Mouse (Mus musculus) erythroblast, embryonic 14.5 days (primary cell): ENCODE data around the gene Nbas. TPM values are rescaled to one million over a fixed set of nuclear protein-coding genes. Genes with fewer than 3 reads are reported as not detected.

Source experiments
- H3K27me3 ChIP-seq: 2 replicates; pipeline ENCODE4 v1.6.1; 2012; ENCODE audit warnings: inconsistent platforms; ENCODE audit not compliant: control insufficient read depth
- H3K36me3 ChIP-seq: 2 replicates; pipeline ENCODE4 v1.6.1; 2012; ENCODE audit warnings: mild to moderate bottlenecking, inconsistent platforms; ENCODE audit not compliant: control insufficient read depth
- H3K4me1 ChIP-seq: 2 replicates; pipeline ENCODE4 v1.6.1; 2012; ENCODE audit warnings: inconsistent platforms; ENCODE audit not compliant: control insufficient read depth
- H3K4me3 ChIP-seq: replicated peaks from 2 replicates; pipeline ENCODE3; 2012; ENCODE audit warnings: moderate library complexity, mild to moderate bottlenecking, inconsistent platforms
- H3K9me3 ChIP-seq: 2 replicates; pipeline ENCODE4 v1.6.1; 2012; ENCODE audit warnings: low read length, inconsistent platforms, mixed read lengths; ENCODE audit not compliant: control insufficient read depth
- GATA1 ChIP-seq: IDR thresholded peaks from 2 replicates; pipeline ENCODE4 v1.6.1; 2012; ENCODE audit warnings: low read length, inconsistent platforms, mixed read lengths
- TAL1 ChIP-seq: IDR thresholded peaks from 3 replicates; pipeline ENCODE4 v1.6.1; 2012; ENCODE audit warnings: low read length, inconsistent platforms, mixed read lengths
- polyA plus RNA-seq: library from polyadenylated mRNA; stranded (reverse); fragments of >175 nt; gene quantifications from 2 replicates; pipeline ENCODE4 v1.2.3, GENCODE M21; 2012

The Nbas gene
- polyA plus RNA-seq, 1 experiment, result 0.66 TPM

DNA sequence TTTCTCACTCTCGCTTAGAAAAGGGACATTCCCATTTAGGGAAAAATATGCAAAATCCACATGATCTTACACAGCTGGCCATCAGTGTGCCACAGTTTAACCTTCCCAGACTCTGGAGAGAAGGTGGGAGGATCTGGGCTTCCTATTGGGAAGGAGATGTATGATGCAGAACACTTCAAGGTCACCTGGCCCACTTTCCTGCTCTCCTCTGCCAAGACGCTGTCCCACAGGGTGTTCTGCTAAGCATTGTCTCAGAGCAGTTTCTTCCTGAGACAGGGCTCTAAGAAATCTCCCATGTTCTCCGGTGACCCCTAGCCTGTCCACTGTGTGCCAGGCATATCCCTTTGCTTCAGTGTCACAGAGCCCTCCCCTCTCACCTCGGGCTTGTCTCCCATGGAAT lies 318.7 kb downstream of the Nbas start:
- no peaks in the 10 kb centered on the region for H3K9me3 ChIP-seq
- no peaks in the 10 kb centered on the region; the same call in 1 of the 2 replicates for H3K36me3 ChIP-seq
- H3K27me3 ChIP-seq, result no peaks in the 10 kb centered on the region
- H3K4me3 ChIP-seq, result no peak overlapping the region
- no peaks in the 10 kb centered on the region for H3K4me1 ChIP-seq
- TF ChIP-seq TAL1, result no peak
- no peak for TF ChIP-seq GATA1

DNA sequence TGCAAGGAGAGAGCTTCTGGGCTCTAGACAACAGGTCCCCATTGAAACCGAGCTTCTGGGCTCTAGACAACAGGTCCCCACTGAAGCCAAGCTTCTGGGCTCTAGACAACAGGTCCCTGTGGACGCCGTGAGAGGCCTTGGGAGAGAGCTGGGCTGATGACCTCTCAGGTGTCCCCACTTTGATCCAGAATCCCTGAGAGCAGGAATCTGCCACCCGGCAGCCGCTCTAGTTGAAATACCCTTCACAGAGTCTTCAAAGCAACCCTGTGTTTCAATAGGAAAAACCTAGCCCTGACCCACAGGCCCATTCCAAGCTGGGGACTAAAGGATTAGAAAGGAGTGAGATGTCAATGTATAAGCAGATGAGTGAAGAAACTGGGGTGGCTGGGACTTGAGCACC lies 320.1 kb downstream of the Nbas start:
- no peaks in the 10 kb centered on the region for H3K27me3 ChIP-seq
- H3K36me3 ChIP-seq, result no peaks in the 10 kb centered on the region; the same call in 1 of the 2 replicates
- no peak for TF ChIP-seq TAL1
- TF ChIP-seq GATA1, result no peak
- H3K4me3 ChIP-seq, result no peak overlapping the region
- H3K4me1 ChIP-seq, result no peaks in the 10 kb centered on the region
- H3K9me3 ChIP-seq, result no peaks in the 10 kb centered on the region

DNA sequence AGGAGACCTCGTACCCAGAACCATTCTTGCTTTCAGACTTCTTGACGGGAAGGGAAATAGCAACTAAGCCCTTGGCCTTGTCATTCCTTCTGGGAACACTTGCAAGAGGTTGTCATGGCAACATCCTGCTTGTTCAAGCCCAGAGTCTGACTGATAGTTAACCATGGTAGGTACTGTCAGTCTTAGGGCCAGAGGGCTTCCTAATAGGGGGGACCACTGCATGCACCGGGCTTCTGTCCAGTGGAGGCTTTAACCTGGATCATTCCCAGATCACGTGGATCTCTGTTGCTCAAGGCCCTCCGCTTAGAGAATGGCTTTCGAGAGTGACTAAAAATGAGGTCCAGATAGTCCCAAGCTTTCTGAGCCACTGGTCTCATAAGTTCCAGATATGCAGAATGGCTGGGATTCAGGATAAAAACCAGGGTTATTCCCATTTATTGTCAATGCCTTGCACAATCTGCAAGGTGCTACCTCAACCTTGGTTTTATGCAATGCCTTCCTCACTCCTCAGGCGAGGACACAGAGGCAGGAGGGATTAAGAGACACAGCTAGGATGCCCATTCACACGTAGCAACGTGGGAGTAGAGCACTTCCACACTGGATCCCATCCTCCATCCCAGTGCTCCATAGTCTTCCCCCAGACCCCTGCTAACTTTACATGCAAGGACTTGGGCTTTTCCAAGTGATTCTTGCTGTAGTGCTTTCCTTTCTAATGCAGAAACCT lies 326.0 kb downstream of the Nbas start:
- no peak for TF ChIP-seq TAL1
- no peak for TF ChIP-seq GATA1
- no peaks in the 10 kb centered on the region for H3K9me3 ChIP-seq
- no peak overlapping the region for H3K4me3 ChIP-seq

DNA sequence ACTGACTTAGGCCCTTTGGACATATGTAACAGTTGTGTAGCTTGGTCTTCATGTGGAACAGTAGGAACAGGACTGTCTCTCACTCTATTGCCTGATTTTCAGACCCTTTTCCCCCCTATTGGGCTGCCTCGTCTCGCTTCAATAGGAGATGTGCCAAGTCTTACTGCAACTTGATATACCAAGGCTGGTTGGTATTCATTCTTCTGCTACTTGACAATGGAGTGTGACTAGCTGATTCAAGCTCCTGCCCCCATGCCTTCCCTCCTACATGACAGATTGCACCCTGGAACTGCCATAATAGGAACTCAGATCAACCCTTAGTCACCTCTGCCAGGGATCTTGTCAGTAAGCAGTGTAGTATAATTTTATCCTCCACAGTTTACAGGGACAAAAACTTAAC lies 328.1 kb downstream of the Nbas start:
- Histone ChIP-seq H3K4me1 (no peaks in the 10 kb centered on the region), H3K4me3 (no peak overlapping the region), H3K27me3 (no peaks in the 10 kb centered on the region), H3K9me3 (no peaks in the 10 kb centered on the region), H3K36me3 (no peaks in the 10 kb centered on the region)
- TF ChIP-seq GATA1, result no peak
- no peak for TF ChIP-seq TAL1

More for the DNA sequence above, 326.0 kb downstream of the Nbas start:
- Histone ChIP-seq H3K36me3 (no peaks in the 10 kb centered on the region), H3K4me1 (no peaks in the 10 kb centered on the region), H3K27me3 (no peaks in the 10 kb centered on the region)

DNA sequence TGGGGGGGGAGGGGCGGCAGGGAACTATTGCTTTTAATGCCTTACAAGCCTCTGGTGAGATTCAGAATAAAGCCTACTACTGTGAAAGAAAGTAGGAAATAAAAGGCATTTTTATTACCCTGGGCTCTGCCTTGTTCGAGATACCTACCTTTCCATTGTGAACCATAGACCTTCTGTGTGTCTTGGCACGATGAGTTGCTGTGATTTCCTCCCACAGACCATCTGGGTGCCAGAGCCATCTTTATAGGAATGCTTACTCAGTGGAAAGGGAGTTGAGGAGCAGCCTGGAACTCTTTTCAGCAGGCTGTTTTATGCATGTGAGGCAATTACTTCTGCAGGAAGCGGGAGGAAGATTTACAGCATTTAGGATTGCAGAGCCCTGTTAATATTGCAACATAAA lies 329.6 kb downstream of the Nbas start:
- Histone ChIP-seq H3K9me3 (no peaks in the 10 kb centered on the region), H3K36me3 (no peaks in the 10 kb centered on the region), H3K27me3 (no peaks in the 10 kb centered on the region), H3K4me1 (no peaks in the 10 kb centered on the region), H3K4me3 (no peak overlapping the region)
- TF ChIP-seq TAL1, result no peak

DNA sequence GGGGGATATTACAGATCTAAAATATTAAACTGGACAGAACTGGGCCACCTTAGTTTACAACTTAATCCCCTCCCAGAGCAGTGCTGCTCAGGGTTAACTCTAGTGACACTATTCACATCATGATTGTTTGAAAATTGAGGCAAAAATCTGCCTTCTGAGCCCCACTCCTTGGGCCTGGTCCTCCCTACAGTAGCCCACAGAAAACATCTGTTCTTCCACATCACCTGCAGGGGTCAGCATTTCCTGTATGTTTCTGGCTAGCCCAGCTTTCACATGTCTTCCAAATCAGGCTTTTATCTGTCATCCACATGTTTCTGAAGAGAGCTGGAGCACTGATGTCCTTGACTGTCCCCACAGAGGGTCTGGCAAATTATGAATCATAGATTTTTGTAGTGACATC lies 333.5 kb downstream of the Nbas start:
- Histone ChIP-seq H3K36me3 (no peaks in the 10 kb centered on the region), H3K4me1 (no peaks in the 10 kb centered on the region), H3K27me3 (no peaks in the 10 kb centered on the region), H3K4me3 (no peak overlapping the region), H3K9me3 (no peaks in the 10 kb centered on the region)
- TF ChIP-seq GATA1 (no peak), TAL1 (no peak)

DNA sequence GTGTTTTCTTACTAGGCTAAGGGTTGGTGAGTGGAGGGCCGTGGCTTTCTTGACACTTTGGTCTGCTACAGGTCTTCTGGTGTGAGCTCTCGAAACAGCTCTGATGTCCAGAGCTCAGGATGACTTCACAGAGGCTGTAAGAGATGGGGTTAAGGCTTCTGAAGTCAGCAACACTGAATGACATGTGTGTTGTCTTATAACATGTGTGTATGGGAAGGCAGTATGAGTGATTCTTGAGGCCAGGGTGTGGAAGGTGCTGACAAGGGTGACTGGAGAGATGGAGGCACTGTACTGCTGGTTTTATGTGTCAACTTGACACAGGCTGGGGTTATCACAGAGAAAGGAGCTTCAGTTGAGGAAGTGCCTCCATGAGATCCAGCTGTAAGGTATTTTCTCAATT lies 338.1 kb downstream of the Nbas start:
- Histone ChIP-seq H3K36me3 (no peaks in the 10 kb centered on the region), H3K9me3 (no peaks in the 10 kb centered on the region; the same call in 1 of the 2 replicates), H3K4me3 (no peak overlapping the region), H3K4me1 (no peaks in the 10 kb centered on the region), H3K27me3 (no peaks in the 10 kb centered on the region)
- TF ChIP-seq TAL1, result no peak
- no peak for TF ChIP-seq GATA1

DNA sequence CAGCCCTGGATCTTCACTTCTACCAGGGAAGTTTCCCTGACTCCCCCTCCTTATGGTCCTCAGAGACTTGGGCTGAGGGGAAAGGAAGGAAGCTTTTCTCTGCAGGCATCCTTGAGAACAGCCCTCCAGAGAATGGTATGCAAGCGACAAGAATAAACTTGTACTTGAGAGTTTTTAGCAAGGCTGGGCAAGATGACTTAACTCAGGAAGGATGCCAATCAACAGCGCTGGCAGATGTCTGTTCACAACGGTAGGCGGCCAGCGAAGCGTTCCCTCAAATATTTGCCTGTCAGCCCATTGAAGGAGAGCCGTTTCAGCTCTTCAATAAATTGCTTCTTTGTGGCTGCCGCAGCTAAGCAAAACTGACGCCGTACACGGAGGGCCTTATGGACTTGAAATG lies 340.1 kb downstream of the Nbas start:
- H3K36me3 ChIP-seq, result no peaks in the 10 kb centered on the region
- H3K4me1 ChIP-seq, result no peaks in the 10 kb centered on the region
- no peaks in the 10 kb centered on the region for H3K27me3 ChIP-seq
- H3K9me3 ChIP-seq, result no peaks in the 10 kb centered on the region; the same call in 1 of the 2 replicates
- no peak for TF ChIP-seq GATA1
- TF ChIP-seq TAL1, result no peak
- no peak overlapping the region for H3K4me3 ChIP-seq

DNA sequence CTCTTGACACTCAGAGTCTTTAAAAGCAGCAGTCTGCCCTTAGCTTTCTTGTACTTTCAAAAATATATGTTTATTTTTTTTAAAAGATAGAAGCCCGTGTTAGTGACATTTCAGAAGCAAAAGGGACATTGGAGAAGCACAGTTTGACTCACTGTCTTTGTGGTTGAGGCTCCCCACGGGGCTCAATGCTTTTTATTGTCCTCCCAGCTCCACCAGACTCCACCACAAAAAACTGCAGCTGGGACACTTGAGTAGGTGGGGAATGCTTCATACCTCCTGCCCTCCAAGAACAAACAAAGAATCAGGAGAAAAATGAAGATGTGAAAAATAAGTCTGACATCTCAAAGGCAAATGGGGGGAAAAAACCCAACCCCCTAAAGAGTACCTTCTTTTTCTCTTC lies 344.1 kb downstream of the Nbas start:
- H3K4me3 ChIP-seq, result no peak overlapping the region
- no peaks in the 10 kb centered on the region; the same call in 1 of the 2 replicates for H3K9me3 ChIP-seq
- no peaks in the 10 kb centered on the region for H3K36me3 ChIP-seq
- TF ChIP-seq GATA1 (no peak), TAL1 (no peak)
- H3K27me3 ChIP-seq, result no peaks in the 10 kb centered on the region
- no peaks in the 10 kb centered on the region for H3K4me1 ChIP-seq

DNA sequence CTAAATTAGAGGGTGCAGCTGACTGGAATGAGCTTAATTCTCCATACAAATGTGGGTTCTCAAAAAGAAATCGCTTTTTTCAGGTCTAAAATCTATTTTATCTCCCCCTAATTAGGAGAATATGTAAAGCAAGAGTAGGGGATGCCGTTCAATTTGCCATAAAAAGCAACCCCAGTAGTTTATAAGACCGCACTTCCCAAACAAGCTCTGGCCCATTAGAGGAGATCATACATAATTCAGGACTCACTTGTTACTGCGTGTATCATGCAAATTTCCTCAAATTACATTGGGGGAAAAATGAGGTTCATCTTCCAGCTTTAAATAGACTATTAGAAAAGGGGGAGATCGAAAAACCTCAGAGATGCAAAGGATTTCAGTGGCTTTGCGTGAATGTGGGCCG lies 346.7 kb downstream of the Nbas start:
- H3K4me3 ChIP-seq, result no peak overlapping the region
- TF ChIP-seq TAL1 (no peak), GATA1 (no peak)
- no peaks in the 10 kb centered on the region for H3K27me3 ChIP-seq
- H3K36me3 ChIP-seq, result no peaks in the 10 kb centered on the region
- H3K9me3 ChIP-seq, result no peaks in the 10 kb centered on the region
- no peaks in the 10 kb centered on the region for H3K4me1 ChIP-seq
